Mouse (Mus musculus) heart, adult 2 months (tissue): Measurements from ENCODE around the gene Skor1. TPM values are rescaled to one million over a fixed set of nuclear protein-coding genes. Genes with fewer than 3 reads are reported as not detected.

ENCODE experiments used
- DNase-seq, 2 experiments: peaks; one replicate each; pipeline ENCODE4 v3.0.0; 2021
- H3K27ac ChIP-seq: fragments of 200-600 bp; 2 replicates; pipeline ENCODE4 v1.8.1; 2022
- H3K27me3 ChIP-seq: fragments of 200-500 bp; 2 replicates; pipeline ENCODE4 v1.6.1; 2012; ENCODE audit warnings: mild to moderate bottlenecking, low read length, inconsistent platforms, mixed read lengths; ENCODE audit not compliant: control insufficient read depth, insufficient read depth
- H3K36me3 ChIP-seq: fragments of 200-500 bp; 2 replicates; pipeline ENCODE4 v1.6.1; 2012; ENCODE audit warnings: low read length, inconsistent platforms; ENCODE audit not compliant: control insufficient read depth, insufficient read depth
- H3K4me1 ChIP-seq: fragments of 200-500 bp; 2 replicates; pipeline ENCODE4 v1.6.1; 2011; ENCODE audit warnings: low read length; ENCODE audit not compliant: control insufficient read depth, insufficient read depth
- H3K4me3 ChIP-seq: fragments of 200-600 bp; 2 replicates; pipeline ENCODE4 v1.8.1; 2022
- H3K79me2 ChIP-seq: fragments of 200-500 bp; replicated peaks from 2 replicates; pipeline ENCODE4 v1.6.1; 2012; ENCODE audit warnings: mild to moderate bottlenecking, inconsistent platforms, low read length, moderate library complexity, mixed read lengths; ENCODE audit not compliant: control insufficient read depth, insufficient read depth
- H3K9ac ChIP-seq: fragments of 200-500 bp; 2 replicates; pipeline ENCODE4 v1.6.1; 2012; ENCODE audit warnings: low read depth, mild to moderate bottlenecking, control low read depth, inconsistent platforms, low read length, mixed read lengths
- CTCF ChIP-seq: fragments of 200-600 bp; IDR thresholded peaks from 2 replicates; pipeline ENCODE4 v1.8.1; 2022; ENCODE audit warnings: antibody characterized with exemption, mild to moderate bottlenecking, moderate library complexity
- EP300 ChIP-seq: fragments of 200-500 bp; IDR thresholded peaks from 2 replicates; pipeline ENCODE4 v1.6.1; 2011; ENCODE audit warnings: low read depth, low read length, control low read depth; ENCODE audit not compliant: insufficient read depth
- POLR2A ChIP-seq: fragments of 200-500 bp; IDR thresholded peaks from 2 replicates; pipeline ENCODE4 v1.6.1; 2011; ENCODE audit warnings: mild to moderate bottlenecking, low read depth, low read length, control low read depth; ENCODE audit not compliant: insufficient read depth
- WGBS: fragments of 180-500 bp; shearing (Covaris S2); methylation state at CpG from one replicate; pipeline ENCODE4 v1.1.7; 2018; 5-methylcytosine and 5-hydroxymethylcytosine counted together
- intact Hi-C: fragments of 180-260 bp; cut with DNase I; formaldehyde crosslinking; loops from one replicate; pipeline ENCODE4 v1.15.1; 2025
- polyA plus RNA-seq: library from polyadenylated mRNA; depleted of rRNA; stranded (reverse); fragments of >200 nt; gene quantifications from 2 replicates; pipeline ENCODE4 v1.2.3, GENCODE M21; 2012
- total RNA-seq, 2 experiments: library from RNA; stranded (reverse); gene quantifications; 2 replicates each; pipeline ENCODE4 v1.2.3; 2021

Gene Skor1
- total and polyA plus RNA-seq, 3 experiments: 0.04 to 0.10 (median 0.07) TPM

GRCm38 (mm10) chr9:63109782-63110087, 39.0 kb downstream of the Skor1 start:
- Histone ChIP-seq H3K4me1 (peaks cover 6% of the 10 kb centered on the region), H3K36me3 (no peaks in the 10 kb centered on the region), H3K9ac (no peak overlapping the region), H3K4me3 (peak overlapping the region; percentile 88), H3K79me2 (no peaks in the 10 kb centered on the region), H3K27me3 (no peaks in the 10 kb centered on the region), H3K27ac (peak overlapping the region; percentile 94)
- intact Hi-C loops: loop anchor here (1.0 to 2.0 kb wide), 2 partner anchors 15 to 35 kb away; no protein-coding TSS in a partner anchor
- DNase-seq: no peak
- TF ChIP-seq CTCF: no peak
- no peak for TF ChIP-seq POLR2A
- TF ChIP-seq EP300: no peak
- 5% methylated on average over 2 of the region's 2 CpGs for WGBS

- intact Hi-C loops: loop anchor here (1.0 to 2.0 kb wide), 2 partner anchors 15 to 34 kb away; no protein-coding TSS in a partner anchor
These were observed 39.6 kb downstream of the Skor1 start for GRCm38 (mm10) chr9:63109020-63109781.

GRCm38 (mm10) chr9:63108580-63108979, 40.2 kb downstream of the Skor1 start:
- no peaks in the 10 kb centered on the region for H3K79me2 ChIP-seq
- TF ChIP-seq EP300 (0 out of 2 replicates have a peak, but pooled peaks have one; percentile 23), CTCF (peak; percentile 22; the same call in 1 of the 2 replicates), POLR2A (no peak)
- intact Hi-C loops: loop anchor here (2.0 kb wide), 1 partner anchor 34 kb away; no protein-coding TSS in a partner anchor
- peaks cover 6% of the 10 kb centered on the region for H3K4me1 ChIP-seq
- 9% methylated on average over 4 of the region's 4 CpGs for WGBS
- H3K4me3 ChIP-seq: peak overlapping the region; percentile 88
- no peak for DNase-seq
- no peaks in the 10 kb centered on the region for H3K36me3 ChIP-seq
- H3K27ac ChIP-seq: peak overlapping the region; percentile 94
- peak overlapping the region; percentile 78 for H3K9ac ChIP-seq
- no peaks in the 10 kb centered on the region for H3K27me3 ChIP-seq

More at GRCm38 (mm10) chr9:63109020-63109781, 39.6 kb downstream of the Skor1 start:
- peak; percentile 70; the same call in 1 of the 2 replicates for TF ChIP-seq POLR2A
- TF ChIP-seq CTCF: peak; percentile 42
- peak; percentile 95 for TF ChIP-seq EP300
- WGBS: under 1% methylated on average over 34 of the region's 34 CpGs
- Histone ChIP-seq H3K9ac (peak overlapping the region; percentile 78), H3K27ac (peak overlapping the region; percentile 94), H3K36me3 (no peaks in the 10 kb centered on the region), H3K4me1 (peaks cover 6% of the 10 kb centered on the region), H3K79me2 (no peaks in the 10 kb centered on the region), H3K27me3 (no peaks in the 10 kb centered on the region), H3K4me3 (peak overlapping the region; percentile 88)
- DNase-seq: peak; percentile 96 to 97

- Histone ChIP-seq H3K9ac (no peak overlapping the region), H3K27me3 (no peaks in the 10 kb centered on the region), H3K79me2 (no peaks in the 10 kb centered on the region), H3K4me3 (no peak overlapping the region), H3K4me1 (peaks cover 3% of the 10 kb centered on the region; the same call in 1 of the 2 replicates), H3K36me3 (no peaks in the 10 kb centered on the region), H3K27ac (peak overlapping the region; percentile 41)
- intact Hi-C loops: no loop called here
- peak; percentile 81 for TF ChIP-seq EP300
- TF ChIP-seq CTCF: no peak
- TF ChIP-seq POLR2A: no peak
- WGBS: 65% methylated on average over 5 of the region's 5 CpGs
- DNase-seq: no peak
These were observed 48.1 kb downstream of the Skor1 start for GRCm38 (mm10) chr9:63100660-63101059.

- Histone ChIP-seq H3K79me2 (no peaks in the 10 kb centered on the region), H3K27ac (no peak overlapping the region; the same call in 1 of the 2 replicates), H3K9ac (no peak overlapping the region), H3K27me3 (no peaks in the 10 kb centered on the region), H3K36me3 (no peaks in the 10 kb centered on the region), H3K4me3 (no peak overlapping the region), H3K4me1 (peaks cover 3% of the 10 kb centered on the region; the same call in 1 of the 2 replicates)
- TF ChIP-seq CTCF (no peak), EP300 (no peak), POLR2A (no peak)
- no peak for DNase-seq
- intact Hi-C loops: no loop called here
These were observed 48.9 kb downstream of the Skor1 start for GRCm38 (mm10) chr9:63099876-63100275.

GRCm38 (mm10) chr9:63099344-63099743, 49.4 kb downstream of the Skor1 start:
- intact Hi-C loops: no loop called here
- WGBS: 87% methylated on average over 4 of the region's 4 CpGs
- Histone ChIP-seq H3K27me3 (no peaks in the 10 kb centered on the region), H3K79me2 (no peaks in the 10 kb centered on the region), H3K9ac (no peak overlapping the region), H3K4me3 (no peak overlapping the region), H3K27ac (no peak overlapping the region), H3K4me1 (peaks cover 3% of the 10 kb centered on the region; the same call in 1 of the 2 replicates), H3K36me3 (no peaks in the 10 kb centered on the region)
- TF ChIP-seq CTCF: peak; percentile 26
- TF ChIP-seq POLR2A: no peak
- no peak for DNase-seq
